Mouse (Mus musculus): ENCODE data around the gene Ints7.

- TF ChIP-seq CTCF (IDR thresholded peaks at IDR 0.05; ENCODE audit: borderline replicate concordance, insufficient read depth, low read length): no peak
- no peak for TF ChIP-seq POLR2A (IDR thresholded peaks at IDR 0.05; ENCODE audit: low read depth, low read length)
Measured at GRCm38 (mm10) chr1:191661019-191661796, 85.8 kb downstream of the Ints7 start.

All from embryonic fibroblast, embryonic 13.5 days (primary cell).